ENCODE assay signal across 25 mouse cellular contexts in the genomic region with DNA sequence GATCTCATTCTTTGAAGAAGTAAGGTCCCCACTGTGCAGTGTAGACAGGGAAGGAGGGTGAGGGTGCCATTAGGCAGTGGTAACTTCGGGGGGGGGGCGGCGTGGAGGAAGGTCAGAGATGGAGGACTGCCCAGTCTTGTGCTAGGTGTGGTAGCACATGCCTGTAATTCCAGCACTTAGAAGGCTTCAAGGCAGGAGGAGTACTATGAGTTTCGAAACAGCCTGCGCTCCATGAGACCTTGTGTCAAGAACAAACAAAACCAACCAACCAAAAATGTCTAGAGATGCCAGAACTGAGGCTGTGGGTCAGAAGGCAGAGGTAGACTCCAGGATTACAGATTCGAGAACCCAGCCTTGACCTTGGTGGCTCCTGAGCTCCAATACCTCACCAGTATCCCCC.
DNase-seq lines count a peak whose midpoint lies in the region; ATAC-seq and TF ChIP-seq lines count a peak whose summit lies in the region.
"Had no signal": no experiment of that assay in that cellular context is flagged by ENCODE, and none has a peak within 500 bp of the region (broad histone marks: within the 10 kb centered on the region; RNA-seq: fewer than 3 reads in every experiment).

No protein-coding gene starts in this region.

- H3K27me3 ChIP-seq in lung, embryonic 16.5 days (ENCODE audit: control insufficient read depth, insufficient read depth, low read depth, low read length) = no peaks in the 10 kb centered on the region
- peaks cover 4% of the 10 kb centered on the region; the same call in 1 of the 2 replicates for H3K27me3 ChIP-seq in embryonic facial prominence, embryonic 15.5 days
- no peaks in the 10 kb centered on the region for H3K27me3 ChIP-seq in intestine, postnatal 0 days (replicated peaks; ENCODE audit: control insufficient read depth, insufficient read depth, low read length)
- H3K27me3 ChIP-seq: forebrain, embryonic 15.5 days had no signal

- peak; percentile 27; the same call in 1 of the 2 replicates for ATAC-seq in lung, embryonic 16.5 days (ENCODE audit: low read depth)
- ATAC-seq in embryonic facial prominence, embryonic 15.5 days (ENCODE audit: insufficient number of reproducible peaks, low FRiP score, low TSS enrichment, low read depth) = no peak
- no peak for ATAC-seq in intestine, postnatal 0 days
- ATAC-seq: CD4-positive, CD25-positive, alpha-beta regulatory T cell, adult 4 months; forebrain, embryonic 15.5 days had no signal

- H3K36me3 ChIP-seq in lung, embryonic 16.5 days (ENCODE audit: control insufficient read depth, insufficient read depth, low read length) = no peaks in the 10 kb centered on the region
- no peaks in the 10 kb centered on the region for H3K36me3 ChIP-seq in embryonic facial prominence, embryonic 15.5 days
- H3K36me3 ChIP-seq in intestine, postnatal 0 days (ENCODE audit: control insufficient read depth, insufficient read depth) = no peaks in the 10 kb centered on the region
- H3K36me3 ChIP-seq: forebrain, embryonic 10.5 days; forebrain, embryonic 15.5 days; heart, embryonic 10.5 days; heart, embryonic 13.5 days; hindbrain, embryonic 15.5 days had no signal

- no peak overlapping the region for H3K4me3 ChIP-seq in lung, embryonic 16.5 days (ENCODE audit: low read length)
- H3K4me3 ChIP-seq in embryonic facial prominence, embryonic 15.5 days (replicated peaks) = no peak overlapping the region
- no peak overlapping the region for H3K4me3 ChIP-seq in intestine, postnatal 0 days (ENCODE audit: low read depth, low read length)
- H3K4me3 ChIP-seq: forebrain, embryonic 10.5 days; forebrain, embryonic 15.5 days; gastrocnemius, adult 2 months; heart, adult 2 months; heart, embryonic 10.5 days; heart, embryonic 13.5 days; hindbrain, embryonic 15.5 days had no signal

- no peak overlapping the region for H3K27ac ChIP-seq in lung, embryonic 16.5 days (ENCODE audit: low read length)
- peak overlapping the region; percentile 65; the same call in 1 of the 2 replicates for H3K27ac ChIP-seq in embryonic facial prominence, embryonic 15.5 days (replicated peaks)
- H3K27ac ChIP-seq in intestine, postnatal 0 days (ENCODE audit: low read depth, low read length) = no peak overlapping the region
- H3K27ac ChIP-seq: forebrain, embryonic 15.5 days; gastrocnemius, adult 2 months; heart, adult 2 months; heart, embryonic 10.5 days; heart, embryonic 13.5 days; hindbrain, embryonic 15.5 days had no signal

- H3K9me3 ChIP-seq in lung, embryonic 16.5 days (ENCODE audit: control insufficient read depth, low read length) = no peaks in the 10 kb centered on the region
- no peaks in the 10 kb centered on the region for H3K9me3 ChIP-seq in embryonic facial prominence, embryonic 15.5 days (replicated peaks)
- H3K9me3 ChIP-seq in intestine, postnatal 0 days (ENCODE audit: control insufficient read depth) = no peaks in the 10 kb centered on the region
- H3K9me3 ChIP-seq: forebrain, embryonic 10.5 days; forebrain, embryonic 15.5 days; heart, embryonic 10.5 days; heart, embryonic 13.5 days; hindbrain, embryonic 15.5 days had no signal

- no peak overlapping the region for H3K4me2 ChIP-seq in lung, embryonic 16.5 days (ENCODE audit: low read depth, low read length)
- no peak overlapping the region for H3K4me2 ChIP-seq in embryonic facial prominence, embryonic 15.5 days (replicated peaks)
- H3K4me2 ChIP-seq in intestine, postnatal 0 days (replicated peaks; ENCODE audit: low read depth) = no peak overlapping the region
- H3K4me2 ChIP-seq: forebrain, embryonic 15.5 days; heart, embryonic 13.5 days; hindbrain, embryonic 15.5 days had no signal

- WGBS in lung, embryonic 16.5 days = 75% methylated on average over 6 of the region's 6 CpGs
- WGBS in embryonic facial prominence, embryonic 15.5 days = 86% methylated on average over 6 of the region's 6 CpGs
- 83% methylated on average over 6 of the region's 6 CpGs for WGBS in intestine, postnatal 0 days

- DNase-seq in gastrocnemius, postnatal 14 days = peak; percentile 0
- DNase-seq in gastrocnemius, postnatal 36 days = no peak
- DNase-seq in lung, postnatal 10 days = no peak
- peak; percentile 64 for DNase-seq in lung, postnatal 36 days
- no peak for DNase-seq in right cerebral cortex, postnatal 25 days
- DNase-seq: adrenal gland, adult 2 months; adrenal gland, postnatal 14 days; cerebellum, adult 11 months; cerebellum, adult 2 months; cerebellum, adult 9-11 months; cerebellum, postnatal 25 days; gastrocnemius, adult 2 months; gastrocnemius, postnatal 25 days; heart, adult 2 months; heart, postnatal 14 days; heart, postnatal 4 days had no signal

- no peak overlapping the region for H3K9ac ChIP-seq in lung, embryonic 16.5 days (ENCODE audit: low read length)
- H3K9ac ChIP-seq in embryonic facial prominence, embryonic 15.5 days = no peak overlapping the region
- no peak overlapping the region for H3K9ac ChIP-seq in intestine, postnatal 0 days (ENCODE audit: low read depth, low read length)
- H3K9ac ChIP-seq: forebrain, embryonic 15.5 days; heart, embryonic 13.5 days; hindbrain, embryonic 15.5 days had no signal

- no peak for TF ChIP-seq CTCF in intestine, postnatal 0 days (IDR thresholded peaks at IDR 0.05; ENCODE audit: low read depth)

- H3K4me1 ChIP-seq in lung, embryonic 16.5 days (replicated peaks; ENCODE audit: control insufficient read depth, insufficient read depth, low read length) = peaks cover 6% of the 10 kb centered on the region; the same call in 1 of the 2 replicates
- peaks cover 18% of the 10 kb centered on the region; the same call in 1 of the 2 replicates for H3K4me1 ChIP-seq in embryonic facial prominence, embryonic 15.5 days
- H3K4me1 ChIP-seq in intestine, postnatal 0 days (replicated peaks; ENCODE audit: control insufficient read depth, insufficient read depth, low read length) = no peaks in the 10 kb centered on the region

- intact Hi-C loops in gastrocnemius, postnatal 14 days (cut with DNase I; ENCODE audit: low total_unique reads) = no loop called here
- intact Hi-C loops in gastrocnemius, postnatal 36 days (cut with DNase I) = no loop called here

Comparison
In these comparisons a context has a peak if more than half of its experiments do, and no peak if none do; other contexts are left out.
1. DNase-seq: peak in gastrocnemius, postnatal 14 days (single experiment) and lung, postnatal 36 days (single experiment); none in gastrocnemius, postnatal 36 days (0 of 2), lung, postnatal 10 days (single experiment) and right cerebral cortex, postnatal 25 days (single experiment).